Mouse (Mus musculus) kidney, embryonic 14.5 days (tissue): ENCODE results near the gene Nelfe. TPM values are rescaled to one million over a fixed set of nuclear protein-coding genes. Genes with fewer than 3 reads are reported as not detected.
A peak's percentile ranks its signal among the peaks of the same experiment; 100 is the strongest.
"Not testable (repeated sequence)": the region's sequence is repeated elsewhere in the genome, so short reads cannot be mapped to it uniquely, and the experiment has no call there.

ENCODE experiments used
- ATAC-seq: fragments of 200-750 bp; cut with Nextera tagmentation; 2 replicates; pipeline ENCODE4 v1.8.0; 2017; ENCODE audit warnings: moderate number of reproducible peaks, mild to moderate bottlenecking, moderate TSS enrichment, moderate library complexity; ENCODE audit not compliant: low FRiP score, low TSS enrichment
- H3K27ac ChIP-seq: fragments of 300-500 bp; sonication (generic); 2 replicates; pipeline ENCODE4 v1.5.1; 2014; ENCODE audit warnings: low read depth, mild to moderate bottlenecking, low read length, moderate library complexity, mixed read lengths
- H3K27me3 ChIP-seq: fragments of 300-500 bp; sonication (generic); 2 replicates; pipeline ENCODE4 v1.6.1; 2014; ENCODE audit warnings: mild to moderate bottlenecking, low read length; ENCODE audit not compliant: control insufficient read depth, insufficient read depth
- H3K36me3 ChIP-seq: fragments of 300-500 bp; sonication (generic); 2 replicates; pipeline ENCODE4 v1.6.1; 2014; ENCODE audit warnings: low read length, mixed read lengths; ENCODE audit not compliant: control insufficient read depth, insufficient read depth
- H3K4me1 ChIP-seq: fragments of 300-500 bp; sonication (generic); 2 replicates; pipeline ENCODE4 v1.6.1; 2014; ENCODE audit warnings: low read length, mixed read lengths; ENCODE audit not compliant: control insufficient read depth, insufficient read depth
- H3K4me2 ChIP-seq: fragments of 300-500 bp; sonication (generic); replicated peaks from 2 replicates; pipeline ENCODE4 v1.6.1; 2014; ENCODE audit warnings: low read depth, mild to moderate bottlenecking, low read length
- H3K4me3 ChIP-seq: fragments of 300-500 bp; sonication (generic); 2 replicates; pipeline ENCODE4 v1.5.1; 2014; ENCODE audit warnings: mild to moderate bottlenecking, low read length
- H3K9ac ChIP-seq: fragments of 300-500 bp; sonication (generic); 2 replicates; pipeline ENCODE4 v1.6.1; 2014; ENCODE audit warnings: low read depth, mild to moderate bottlenecking, low read length, moderate library complexity
- H3K9me3 ChIP-seq: fragments of 300-500 bp; sonication (generic); 2 replicates; pipeline ENCODE4 v1.6.1; 2016; ENCODE audit warnings: low read length; ENCODE audit not compliant: control insufficient read depth
- WGBS: fragments of 180-500 bp; shearing (Covaris S2); extraction: QIAGEN DNeasy Blood & Tissue Kit; methylation state at CpG from one replicate; pipeline ENCODE4 v1.1.7; 2014; 5-methylcytosine and 5-hydroxymethylcytosine counted together
- microRNA-seq: library from miRNA; unstranded; fragments of <30 nt; microRNA quantifications from one replicate; pipeline ENCODE4, GENCODE M21; 2016
- polyA plus RNA-seq: library from polyadenylated mRNA; unstranded; fragments of >200 nt; fragmentation: Nextera tagmentation; extraction: Ambion mirVana; gene quantifications from 2 replicates; pipeline ENCODE4 v1.2.1, GENCODE M21; 2014

The Nelfe gene
- polyA plus RNA-seq, 1 experiment from 2014 or later = 119 TPM

DNA sequence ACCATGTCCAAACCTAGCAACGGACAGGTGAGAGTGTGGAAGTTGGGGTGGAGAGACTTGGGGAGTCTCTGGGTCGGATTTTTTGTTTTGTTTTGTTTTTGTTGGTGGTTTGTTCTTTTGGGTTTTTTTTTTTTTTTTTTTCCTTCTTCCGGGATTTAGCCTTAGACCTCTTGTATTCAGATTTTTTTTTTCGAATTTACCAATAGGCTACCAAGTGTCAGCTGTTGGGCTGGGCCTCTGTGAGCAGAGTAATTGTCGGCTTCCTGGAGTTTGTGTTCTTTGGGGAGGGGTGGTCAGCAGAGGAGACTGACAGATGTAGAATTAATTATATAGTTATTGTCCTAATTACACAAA is 49.7 kb downstream of the Nelfe start:
- peak overlapping the region; percentile 90 for H3K4me2 ChIP-seq
- H3K36me3 ChIP-seq = peaks cover 32% of the 10 kb centered on the region
- H3K27ac ChIP-seq = peak overlapping the region; percentile 97
- H3K4me1 ChIP-seq = peaks cover 13% of the 10 kb centered on the region
- peak overlapping the region; percentile 92 for H3K4me3 ChIP-seq
- H3K9ac ChIP-seq = peak overlapping the region; percentile 93
- under 1% methylated on average over 5 of the region's 5 CpGs for WGBS
- H3K9me3 ChIP-seq = no peaks in the 10 kb centered on the region
- ATAC-seq = no peak
- no peaks in the 10 kb centered on the region for H3K27me3 ChIP-seq

DNA sequence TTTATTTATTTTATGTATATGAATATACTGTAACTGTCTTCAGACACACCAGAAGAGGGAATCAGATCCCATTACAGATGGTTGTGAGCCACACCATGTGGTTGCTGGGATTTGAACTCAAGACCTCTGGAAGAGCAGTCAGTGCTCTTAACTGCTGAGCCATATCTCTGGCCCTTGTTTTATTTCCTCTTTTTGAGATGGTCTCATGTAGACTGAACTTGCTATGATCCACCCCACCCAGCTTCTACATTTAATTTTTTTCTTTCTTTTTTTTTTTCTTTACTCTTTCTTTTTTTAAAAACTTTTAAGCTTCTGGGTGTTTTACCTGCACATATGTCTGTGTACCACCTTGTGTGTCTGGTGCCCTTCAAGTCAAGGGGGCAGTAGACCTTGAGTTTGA is 50.6 kb downstream of the Nelfe start:
- ATAC-seq, H3K27me3 ChIP-seq, H3K9me3 ChIP-seq, H3K4me1 ChIP-seq, H3K27ac ChIP-seq, H3K9ac ChIP-seq, H3K4me2 ChIP-seq, H3K4me3 ChIP-seq: not testable (repeated sequence)
- peaks cover 41% of the 10 kb centered on the region for H3K36me3 ChIP-seq

GRCm38 (mm10) chr17:34901948-34902347 is 51.8 kb downstream of the Nelfe start:
- not testable (repeated sequence) for H3K4me2 ChIP-seq, H3K4me1 ChIP-seq, H3K9ac ChIP-seq, H3K27ac ChIP-seq, H3K27me3 ChIP-seq, ATAC-seq, H3K9me3 ChIP-seq, H3K4me3 ChIP-seq
- 94% methylated on average over 9 of the region's 10 CpGs for WGBS
- peaks cover 46% of the 10 kb centered on the region for H3K36me3 ChIP-seq

DNA sequence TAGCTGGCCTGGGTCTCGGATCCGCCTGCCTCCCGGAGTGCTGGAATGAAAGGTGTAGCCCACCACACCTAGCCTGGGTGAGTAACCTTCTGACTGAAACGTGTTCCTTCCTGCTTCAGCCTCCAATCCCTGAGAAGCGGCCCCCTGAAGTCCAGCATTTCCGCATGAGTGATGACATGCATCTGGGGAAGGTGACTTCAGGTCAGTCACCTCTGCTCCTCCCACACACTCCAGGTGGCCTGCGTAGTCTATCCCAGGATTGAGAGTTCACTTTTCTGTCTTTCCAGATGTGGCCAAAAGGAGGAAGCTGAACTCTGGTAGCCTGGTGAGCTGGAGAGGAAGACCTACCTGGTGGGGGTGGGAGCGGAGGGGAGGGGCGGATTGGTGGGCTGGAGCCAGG is 52.7 kb downstream of the Nelfe start:
- Histone ChIP-seq H3K9me3 (no peaks in the 10 kb centered on the region), H3K4me1 (peaks cover 3% of the 10 kb centered on the region; the same call in 1 of the 2 replicates), H3K4me2 (no peak overlapping the region), H3K9ac (no peak overlapping the region), H3K4me3 (no peak overlapping the region), H3K36me3 (peaks cover 56% of the 10 kb centered on the region), H3K27ac (no peak overlapping the region), H3K27me3 (no peaks in the 10 kb centered on the region)
- WGBS = 74% methylated on average over 9 of the region's 9 CpGs
- ATAC-seq = no peak

Small RNAs within 50 kb of the gene (microRNA-seq; reads per million reads assigned to microRNA genes)
- gene Mir6970 (0.63 reads per million), gene Mir6971 (1.5 reads per million), gene Mir6972 (not detected)

Other genes with a start within 250 kb of the Nelfe start
- gene Rnf5, start 246.7 kb upstream of the Nelfe start, polyA plus RNA-seq = 118 and 139 TPM in 2 replicates
- gene Agpat1, start 246.1 kb upstream of the Nelfe start, polyA plus RNA-seq = 61.7 and 75.3 TPM in 2 replicates
- 3.2 and 3.6 TPM in 2 replicates for gene Egfl8, start 234.4 kb upstream of the Nelfe start, polyA plus RNA-seq
- 33.5 and 39.1 TPM in 2 replicates for gene Ppt2, start 221.9 kb upstream of the Nelfe start, polyA plus RNA-seq
- gene Prrt1, start 220.9 kb upstream of the Nelfe start, polyA plus RNA-seq = 0.16 and 0.18 TPM in 2 replicates
- 14.8 and 16.5 TPM in 2 replicates for gene Fkbpl, start 205.6 kb upstream of the Nelfe start, polyA plus RNA-seq
- 54.6 and 61.7 TPM in 2 replicates for gene Atf6b, start 203.2 kb upstream of the Nelfe start, polyA plus RNA-seq
- 0.15 and 0.26 TPM in 2 replicates for gene Tnxb, start 179.9 kb upstream of the Nelfe start, polyA plus RNA-seq
- gene C4b, start 106.5 kb upstream of the Nelfe start, polyA plus RNA-seq = not detected in 2 replicates
- not detected in 2 replicates for gene Cyp21a1, start 45.8 kb upstream of the Nelfe start, polyA plus RNA-seq
- 25.2 and 28.7 TPM in 2 replicates for gene Stk19, start 13.4 kb upstream of the Nelfe start, polyA plus RNA-seq
- gene Dxo, start 13.4 kb upstream of the Nelfe start, polyA plus RNA-seq = 55.7 and 66.4 TPM in 2 replicates
- gene Skiv2l, start 181 bp upstream of the Nelfe start, polyA plus RNA-seq = 22.8 and 45.9 TPM in 2 replicates
- 4.0 and 5.4 TPM in 2 replicates for gene Cfb, start 12.1 kb downstream of the Nelfe start, polyA plus RNA-seq
- gene Zbtb12, start 29.1 kb downstream of the Nelfe start, polyA plus RNA-seq = 2.1 and 3.7 TPM in 2 replicates
- gene Gm20547, start 31.7 kb downstream of the Nelfe start, polyA plus RNA-seq = not detected in 2 replicates
- 1.7 and 1.9 TPM in 2 replicates for gene C2, start 47.9 kb downstream of the Nelfe start, polyA plus RNA-seq
- 70.5 and 76.9 TPM in 2 replicates for gene Ehmt2, start 48.1 kb downstream of the Nelfe start, polyA plus RNA-seq
- 5.4 and 7.7 TPM in 2 replicates for gene Slc44a4, start 64.1 kb downstream of the Nelfe start, polyA plus RNA-seq
- 19.6 and 23.2 TPM in 2 replicates for gene Neu1, start 80.9 kb downstream of the Nelfe start, polyA plus RNA-seq
- 0.54 and 0.80 TPM in 2 replicates for gene Hspa1b, start 108.8 kb downstream of the Nelfe start, polyA plus RNA-seq
- gene Gm20481, start 119.5 kb downstream of the Nelfe start, polyA plus RNA-seq = not detected in 2 replicates
- 4.3 and 4.8 TPM in 2 replicates for gene Hspa1a, start 121.8 kb downstream of the Nelfe start, polyA plus RNA-seq
- gene Hspa1l, start 122.3 kb downstream of the Nelfe start, polyA plus RNA-seq = 0.79 and 1.3 TPM in 2 replicates
- gene Lsm2, start 131.5 kb downstream of the Nelfe start, polyA plus RNA-seq = 240 and 246 TPM in 2 replicates
- 96.4 and 137 TPM in 2 replicates for gene Vars, start 150.6 kb downstream of the Nelfe start, polyA plus RNA-seq
- 0.13 and 0.28 TPM in 2 replicates for gene Vwa7, start 166.2 kb downstream of the Nelfe start, polyA plus RNA-seq
- 6.6 and 10.9 TPM in 2 replicates for gene Sapcd1, start 177.6 kb downstream of the Nelfe start, polyA plus RNA-seq
- gene Msh5, start 196.4 kb downstream of the Nelfe start, polyA plus RNA-seq = 4.9 and 5.9 TPM in 2 replicates
- gene Clic1, start 199.6 kb downstream of the Nelfe start, polyA plus RNA-seq = 72.1 and 172 TPM in 2 replicates
- gene Ddah2, start 208.6 kb downstream of the Nelfe start, polyA plus RNA-seq = 355 and 422 TPM in 2 replicates
- 0.20 and 0.30 TPM in 2 replicates for gene Ly6g6c, start 215.0 kb downstream of the Nelfe start, polyA plus RNA-seq
- gene Mpig6b, start 215.8 kb downstream of the Nelfe start, polyA plus RNA-seq = 0.36 and 0.46 TPM in 2 replicates
- gene Ly6g6e, start 226.5 kb downstream of the Nelfe start, polyA plus RNA-seq = 0.81 and 1.3 TPM in 2 replicates
- gene Ly6g6d, start 227.7 kb downstream of the Nelfe start, polyA plus RNA-seq = 4.3 and 4.8 TPM in 2 replicates
- gene Ly6g6f, start 235.2 kb downstream of the Nelfe start, polyA plus RNA-seq = 0.31 and 0.34 TPM in 2 replicates
- gene Abhd16a, start 238.9 kb downstream of the Nelfe start, polyA plus RNA-seq = 73.9 and 85.7 TPM in 2 replicates